Mouse (Mus musculus) midbrain, embryonic 14.5 days (tissue): ENCODE results near the gene Pigp. TPM values are rescaled to one million over a fixed set of nuclear protein-coding genes. Genes with fewer than 3 reads are reported as not detected.

ENCODE experiments used
- ATAC-seq: fragments of 200-750 bp; cut with Nextera tagmentation; 2 replicates; pipeline ENCODE4 v1.8.0; 2017; ENCODE audit warnings: moderate number of reproducible peaks, moderate library complexity; ENCODE audit not compliant: low FRiP score, low TSS enrichment
- DNase-seq: peaks from one replicate; pipeline ENCODE4 v3.0.0-alpha.2; 2015
- H3K27ac ChIP-seq: fragments of 300-500 bp; sonication (generic); replicated peaks from 2 replicates; pipeline ENCODE4 v1.5.1; 2014; ENCODE audit warnings: mild to moderate bottlenecking, low read depth, low read length, moderate library complexity
- H3K27me3 ChIP-seq: fragments of 300-500 bp; sonication (generic); 2 replicates; pipeline ENCODE4 v1.6.1; 2014; ENCODE audit warnings: low read length, control low read depth, mixed read lengths; ENCODE audit not compliant: control insufficient read depth, insufficient read depth
- H3K36me3 ChIP-seq: fragments of 300-500 bp; sonication (generic); 2 replicates; pipeline ENCODE4 v1.6.1; 2014; ENCODE audit warnings: low read length, control low read depth; ENCODE audit not compliant: control insufficient read depth, insufficient read depth
- H3K4me1 ChIP-seq: fragments of 300-500 bp; sonication (generic); 2 replicates; pipeline ENCODE4 v1.6.1; 2014; ENCODE audit warnings: mild to moderate bottlenecking, antibody characterized with exemption, low read length, control low read depth; ENCODE audit not compliant: control insufficient read depth, insufficient read depth
- H3K4me2 ChIP-seq: fragments of 300-500 bp; sonication (generic); 2 replicates; pipeline ENCODE4 v1.6.1; 2014; ENCODE audit warnings: mild to moderate bottlenecking, low read length, moderate library complexity
- H3K4me3 ChIP-seq: fragments of 300-500 bp; sonication (generic); replicated peaks from 2 replicates; pipeline ENCODE4 v1.5.1; 2014; ENCODE audit warnings: low read depth, low read length
- H3K9ac ChIP-seq: fragments of 300-500 bp; sonication (generic); replicated peaks from 2 replicates; pipeline ENCODE4 v1.6.1; 2014; ENCODE audit warnings: mild to moderate bottlenecking, low read length, moderate library complexity
- H3K9me3 ChIP-seq: fragments of 300-500 bp; sonication (generic); 2 replicates; pipeline ENCODE4 v1.6.1; 2016; ENCODE audit warnings: low read length, control low read depth, mixed read lengths; ENCODE audit not compliant: control insufficient read depth
- WGBS: fragments of 180-500 bp; shearing (Covaris S2); extraction: QIAGEN DNeasy Blood & Tissue Kit; methylation state at CpG from one replicate; pipeline ENCODE4 v1.1.7; 2014; 5-methylcytosine and 5-hydroxymethylcytosine counted together
- polyA plus RNA-seq: library from polyadenylated mRNA; unstranded; fragments of >200 nt; fragmentation: Nextera tagmentation; extraction: Ambion mirVana; gene quantifications from 2 replicates; pipeline ENCODE4 v1.2.1, GENCODE M21; 2014

The Pigp gene
- polyA plus RNA-seq, 1 experiment from 2014 or later = 103 TPM

DNA sequence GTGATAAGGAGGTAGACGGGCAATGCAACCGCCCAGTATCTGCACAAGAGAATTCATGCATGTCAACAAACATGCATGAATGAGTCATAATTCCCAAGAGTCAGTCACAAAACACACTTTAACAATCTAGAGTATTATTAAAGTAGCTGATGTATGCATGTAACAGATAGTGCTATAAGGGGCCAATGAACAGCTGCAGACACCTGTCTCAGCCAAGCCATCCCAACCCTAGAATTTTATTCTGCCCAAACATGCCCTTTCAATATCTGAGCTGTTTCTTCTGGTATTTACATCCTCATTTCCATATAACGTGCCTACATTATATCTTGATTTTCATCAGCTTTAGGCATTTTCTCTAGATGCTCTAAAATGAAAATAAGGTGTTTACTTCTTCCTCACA, 6.2 kb downstream of the Pigp start:
- ATAC-seq = no peak

GRCm38 (mm10) chr16:94363814-94364213, 7.8 kb downstream of the Pigp start:
- ATAC-seq (no peak), DNase-seq (no peak)
- H3K4me3 ChIP-seq = no peak overlapping the region
- no peaks in the 10 kb centered on the region for H3K27me3 ChIP-seq
- H3K4me1 ChIP-seq = peaks cover 13% of the 10 kb centered on the region
- H3K9ac ChIP-seq = no peak overlapping the region
- 91% methylated on average over 4 of the region's 4 CpGs for WGBS
- no peak overlapping the region for H3K27ac ChIP-seq
- no peaks in the 10 kb centered on the region for H3K9me3 ChIP-seq
- H3K36me3 ChIP-seq = peaks cover 9% of the 10 kb centered on the region; the same call in 1 of the 2 replicates
- H3K4me2 ChIP-seq = no peak overlapping the region

More for the DNA sequence above, 6.2 kb downstream of the Pigp start:
- Histone ChIP-seq H3K4me2 (no peak overlapping the region), H3K36me3 (peaks cover 9% of the 10 kb centered on the region; the same call in 1 of the 2 replicates), H3K9me3 (no peaks in the 10 kb centered on the region), H3K27me3 (no peaks in the 10 kb centered on the region), H3K4me3 (no peak overlapping the region), H3K27ac (no peak overlapping the region), H3K4me1 (peaks cover 21% of the 10 kb centered on the region), H3K9ac (no peak overlapping the region)
- no peak for DNase-seq
- 92% methylated on average over 3 of the region's 3 CpGs for WGBS

DNA sequence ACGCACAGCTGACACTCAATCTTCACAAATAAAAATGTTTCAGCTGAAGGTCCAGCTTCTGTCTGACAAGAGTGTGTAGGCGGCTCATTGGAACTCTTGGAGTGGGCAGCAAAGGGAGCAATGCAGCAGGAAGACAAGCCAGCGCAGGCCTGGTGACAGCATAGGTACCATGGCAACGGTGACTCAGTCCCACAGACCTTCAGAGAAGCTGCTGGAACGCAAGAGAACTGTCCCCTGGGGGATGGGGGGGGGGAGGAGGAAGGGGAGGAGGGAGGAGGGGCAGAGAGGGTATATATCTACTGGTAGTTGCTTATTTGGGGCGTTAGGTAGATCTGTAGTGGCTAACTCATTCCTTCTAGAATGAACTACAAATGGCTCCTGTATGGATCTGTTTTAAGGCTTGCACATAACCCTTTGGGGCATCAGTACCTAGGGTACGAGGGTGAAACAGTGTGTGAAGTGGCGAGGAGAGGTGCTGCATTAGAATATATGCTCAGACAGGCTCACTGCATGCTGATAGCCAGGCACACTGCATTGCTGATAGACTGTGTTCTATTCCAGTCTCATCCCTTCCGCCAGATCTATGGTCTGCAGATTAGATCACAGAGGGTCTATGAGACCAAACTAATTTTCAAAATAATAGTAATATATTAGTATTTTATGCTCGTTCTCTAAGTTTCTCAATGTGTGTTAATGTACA, 9.3 kb downstream of the Pigp start:
- no peaks in the 10 kb centered on the region for H3K27me3 ChIP-seq
- DNase-seq (peak; percentile 77), ATAC-seq (no peak)
- H3K36me3 ChIP-seq = peaks cover 9% of the 10 kb centered on the region; the same call in 1 of the 2 replicates
- H3K4me2 ChIP-seq = no peak overlapping the region
- peak overlapping the region; percentile 16; the same call in 1 of the 2 replicates for H3K27ac ChIP-seq
- no peak overlapping the region; the same call in 1 of the 2 replicates for H3K9ac ChIP-seq
- peaks cover 8% of the 10 kb centered on the region; the same call in 1 of the 2 replicates for H3K4me1 ChIP-seq
- whole genome bisulfite sequencing = 47% methylated on average over 10 of the region's 10 CpGs
- H3K4me3 ChIP-seq = no peak overlapping the region
- no peaks in the 10 kb centered on the region for H3K9me3 ChIP-seq

- H3K4me3 ChIP-seq = no peak overlapping the region
- H3K9ac ChIP-seq = no peak overlapping the region
- DNase-seq = no peak
- no peak for ATAC-seq
- no peaks in the 10 kb centered on the region for H3K27me3 ChIP-seq
- peaks cover 8% of the 10 kb centered on the region; the same call in 1 of the 2 replicates for H3K4me1 ChIP-seq
- WGBS = 86% methylated on average over 13 of the region's 13 CpGs
- H3K4me2 ChIP-seq = no peak overlapping the region
- H3K9me3 ChIP-seq = no peaks in the 10 kb centered on the region
- H3K27ac ChIP-seq = no peak overlapping the region
- peaks cover 5% of the 10 kb centered on the region; the same call in 1 of the 2 replicates for H3K36me3 ChIP-seq
Observed at GRCm38 (mm10) chr16:94360578-94361350, 10.9 kb downstream of the Pigp start.

DNA sequence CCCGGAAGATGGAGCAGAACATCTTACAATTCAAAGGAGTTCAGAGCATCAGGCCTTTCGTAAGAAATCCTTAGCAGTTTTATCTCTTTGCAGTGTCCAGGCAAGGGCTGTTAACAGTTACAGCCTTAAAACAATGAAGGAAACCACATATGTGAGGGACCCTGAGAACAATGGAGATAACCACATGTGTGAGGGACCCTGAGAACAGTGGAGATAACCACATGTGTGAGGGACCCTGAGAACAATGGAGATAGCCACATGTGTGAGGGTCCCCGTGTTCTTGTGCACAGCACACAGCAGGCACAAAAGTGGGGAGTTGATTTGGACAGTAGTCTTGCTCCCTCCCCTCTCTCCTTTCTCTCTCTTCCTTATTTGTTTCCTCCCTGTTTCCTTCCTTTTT, 13.6 kb downstream of the Pigp start:
- Histone ChIP-seq H3K4me3 (no peak overlapping the region), H3K4me2 (no peak overlapping the region), H3K27me3 (no peaks in the 10 kb centered on the region), H3K27ac (no peak overlapping the region), H3K4me1 (peaks cover 8% of the 10 kb centered on the region; the same call in 1 of the 2 replicates), H3K9ac (no peak overlapping the region), H3K9me3 (no peaks in the 10 kb centered on the region), H3K36me3 (no peaks in the 10 kb centered on the region)
- ATAC-seq (no peak), DNase-seq (no peak)
- WGBS = 86% methylated on average over 3 of the region's 3 CpGs

DNA sequence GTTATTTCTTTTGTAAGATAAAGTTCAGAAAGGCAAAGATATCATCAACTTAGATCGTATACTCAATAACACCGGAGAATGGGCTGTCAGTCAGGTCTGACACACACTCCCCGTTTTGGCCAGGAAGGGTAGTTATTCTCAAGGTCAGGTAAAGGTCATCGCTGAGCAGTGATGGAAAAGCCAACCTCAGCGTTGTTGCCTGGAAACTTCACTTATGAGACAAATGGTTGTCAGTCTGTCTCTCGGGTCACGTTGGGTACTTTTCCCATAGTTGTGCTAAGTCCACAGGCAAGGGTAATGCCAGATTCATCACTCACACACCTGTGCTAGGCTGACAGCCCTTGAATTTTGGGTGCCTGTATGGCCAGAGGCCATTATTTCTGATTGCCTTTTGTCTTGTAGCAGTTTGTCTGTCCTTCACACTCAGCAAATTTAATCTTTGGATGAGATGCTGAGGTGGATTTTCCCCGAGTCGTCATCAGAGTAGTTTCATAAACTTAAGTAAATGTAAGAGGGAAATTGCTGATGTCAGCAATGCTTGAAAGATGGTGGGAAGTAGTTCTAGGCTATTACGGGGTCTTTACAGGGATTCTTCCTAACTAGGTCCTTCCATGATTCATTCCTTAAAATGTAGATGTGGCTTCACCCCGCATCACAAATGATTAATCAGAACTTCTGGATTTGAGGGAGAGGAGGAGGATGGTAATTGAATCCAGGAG, 14.7 kb downstream of the Pigp start:
- DNase-seq (no peak), ATAC-seq (no peak)
- Histone ChIP-seq H3K4me3 (no peak overlapping the region), H3K9ac (no peak overlapping the region), H3K4me1 (peaks cover under 1% of the 10 kb centered on the region; the same call in 1 of the 2 replicates), H3K36me3 (no peaks in the 10 kb centered on the region), H3K9me3 (no peaks in the 10 kb centered on the region), H3K4me2 (no peak overlapping the region), H3K27me3 (no peaks in the 10 kb centered on the region), H3K27ac (no peak overlapping the region)
- WGBS = 87% methylated on average over 11 of the region's 11 CpGs

GRCm38 (mm10) chr16:94356046-94356445, 15.6 kb downstream of the Pigp start:
- ATAC-seq (no peak), DNase-seq (no peak)

DNA sequence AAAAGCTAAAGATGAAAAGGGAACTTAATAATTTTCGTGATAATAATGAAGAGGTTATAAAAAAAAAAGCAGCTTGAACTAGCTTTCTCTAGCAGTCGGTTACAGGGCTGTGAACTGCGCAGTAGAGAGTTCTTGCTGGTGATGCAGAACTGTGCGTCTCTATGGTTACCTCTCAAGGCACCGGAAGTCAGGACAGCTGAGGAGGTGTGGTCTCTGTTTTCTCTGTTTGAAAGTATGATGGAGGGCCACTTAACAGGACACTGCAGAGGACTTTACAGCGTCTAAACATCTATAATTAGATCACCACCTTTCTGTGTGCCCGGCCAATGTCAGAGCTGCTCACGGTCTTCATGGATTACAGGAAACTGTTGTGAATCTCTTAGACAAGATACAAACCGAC, 17.2 kb downstream of the Pigp start:
- H3K4me3 ChIP-seq = no peak overlapping the region
- no peaks in the 10 kb centered on the region for H3K4me1 ChIP-seq
- ATAC-seq (no peak), DNase-seq (peak; percentile 46)
- no peak overlapping the region for H3K27ac ChIP-seq
- 62% methylated on average over 9 of the region's 9 CpGs for WGBS
- H3K9ac ChIP-seq = no peak overlapping the region
- no peaks in the 10 kb centered on the region for H3K27me3 ChIP-seq
- H3K9me3 ChIP-seq = no peaks in the 10 kb centered on the region
- H3K4me2 ChIP-seq = no peak overlapping the region
- H3K36me3 ChIP-seq = no peaks in the 10 kb centered on the region

More at GRCm38 (mm10) chr16:94356046-94356445, 15.6 kb downstream of the Pigp start:
- WGBS = 76% methylated on average over 7 of the region's 7 CpGs
- Histone ChIP-seq H3K27me3 (no peaks in the 10 kb centered on the region), H3K27ac (no peak overlapping the region), H3K36me3 (no peaks in the 10 kb centered on the region), H3K4me1 (no peaks in the 10 kb centered on the region), H3K4me3 (no peak overlapping the region), H3K9ac (no peak overlapping the region), H3K4me2 (no peak overlapping the region), H3K9me3 (no peaks in the 10 kb centered on the region)
